Comparison of ENCODE assay signal across 24 mouse cellular contexts in genomic region chr7:4859418-4859978, GRCm38 (mm10). TPM values are rescaled to one million over a fixed set of nuclear protein-coding genes. Genes with fewer than 3 reads are reported as not detected.
"Had no signal": no experiment of that assay in that cellular context is flagged by ENCODE, and none has a peak within 500 bp of the region (broad histone marks: within the 10 kb centered on the region; RNA-seq: fewer than 3 reads in every experiment).

No protein-coding gene starts in this region.

- H3K4me1 ChIP-seq: midbrain, embryonic 12.5 days; midbrain, embryonic 15.5 days; neural tube, embryonic 12.5 days; neural tube, embryonic 15.5 days had no signal

- H3K27me3 ChIP-seq: midbrain, embryonic 12.5 days; midbrain, embryonic 15.5 days; neural tube, embryonic 12.5 days; neural tube, embryonic 15.5 days; stomach, embryonic 15.5 days had no signal

- H3K4me3 ChIP-seq: limb, embryonic 13.5 days; liver, embryonic 13.5 days; midbrain, embryonic 12.5 days; midbrain, embryonic 15.5 days; neural tube, embryonic 12.5 days; neural tube, embryonic 15.5 days; stomach, embryonic 15.5 days had no signal

- H3K9me3 ChIP-seq: limb, embryonic 13.5 days; liver, embryonic 13.5 days; midbrain, embryonic 12.5 days; midbrain, embryonic 15.5 days; neural tube, embryonic 12.5 days; neural tube, embryonic 15.5 days; stomach, embryonic 15.5 days had no signal

- ATAC-seq: intestine, postnatal 0 days; lung, postnatal 0 days; midbrain, embryonic 15.5 days had no signal

- H3K27ac ChIP-seq: limb, embryonic 13.5 days; liver, embryonic 13.5 days; macrophage; midbrain, embryonic 12.5 days; midbrain, embryonic 15.5 days; neural tube, embryonic 12.5 days; neural tube, embryonic 15.5 days; stomach, embryonic 15.5 days had no signal

- DNase-seq: kidney, adult 8-10 months; kidney, postnatal 14 days; kidney, postnatal 4 days; left cerebral cortex, postnatal 4 days; liver, embryonic 13.5 days; lung, embryonic 14.5 days; right cerebral cortex, adult 18-20 months; right cerebral cortex, postnatal 14 days; right cerebral cortex, postnatal 4 days; thymus, adult 2 months; thymus, postnatal 14 days; thymus, postnatal 4 days had no signal

- H3K4me2 ChIP-seq: limb, embryonic 13.5 days; liver, embryonic 13.5 days; lung, embryonic 14.5 days; midbrain, embryonic 12.5 days; midbrain, embryonic 15.5 days; neural tube, embryonic 12.5 days; neural tube, embryonic 15.5 days; stomach, embryonic 15.5 days had no signal

- H3K9ac ChIP-seq: limb, embryonic 13.5 days; liver, embryonic 13.5 days; lung, embryonic 14.5 days; midbrain, embryonic 12.5 days; midbrain, embryonic 15.5 days; neural tube, embryonic 12.5 days; stomach, embryonic 15.5 days had no signal

- H3K36me3 ChIP-seq: limb, embryonic 13.5 days; liver, embryonic 13.5 days; midbrain, embryonic 12.5 days; midbrain, embryonic 15.5 days; neural tube, embryonic 12.5 days; neural tube, embryonic 15.5 days; stomach, embryonic 15.5 days had no signal

RNA-seq across cellular contexts. Expression of gene Shisa7, which starts 15.0 kb away (rescaled TPM):
- total RNA-seq: megakaryocyte, adult 5-6 weeks had no signal
- polyA plus RNA-seq: liver, embryonic 13.5 days; liver, embryonic 16.5 days; macrophage had no signal

RNA-seq across cellular contexts. Expression of gene Gm36210, which starts 46.8 kb away (rescaled TPM):
- total RNA-seq: megakaryocyte, adult 5-6 weeks had no signal
- polyA plus RNA-seq: intestine, postnatal 0 days; kidney, embryonic 16.5 days; limb, embryonic 13.5 days; liver, embryonic 16.5 days; lung, embryonic 14.5 days; lung, postnatal 0 days; macrophage; midbrain, embryonic 12.5 days; stomach, embryonic 15.5 days had no signal
